24 mouse cellular contexts compared by ENCODE assay signal in the genomic region with DNA sequence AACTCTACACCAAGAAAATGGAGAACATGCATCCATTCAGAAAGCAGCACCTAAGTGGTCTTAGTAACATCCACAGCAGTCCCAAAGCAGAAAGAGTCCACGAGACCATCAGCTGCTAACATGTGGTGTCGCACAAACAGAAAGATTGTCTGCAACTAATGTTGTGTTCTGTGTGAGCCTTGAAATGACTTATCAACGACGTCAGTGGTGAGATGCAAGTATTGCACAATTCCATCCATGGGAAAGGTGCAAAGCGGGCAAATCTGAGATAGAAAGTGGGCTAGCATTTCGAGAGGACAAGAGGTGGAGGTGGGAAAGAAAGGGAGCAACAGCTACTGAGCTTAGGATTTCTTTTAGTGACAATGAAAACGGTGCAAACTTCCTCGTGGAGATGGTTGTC.
"Had no signal": no experiment of that assay in that cellular context is flagged by ENCODE, and none has a peak within 500 bp of the region (broad histone marks: within the 10 kb centered on the region; RNA-seq: fewer than 3 reads in every experiment).

No protein-coding gene starts in this region.

- H3K27me3 ChIP-seq: heart, embryonic 12.5 days; hindbrain, embryonic 12.5 days; intestine, embryonic 15.5 days; limb, embryonic 12.5 days had no signal

- H3K36me3 ChIP-seq: heart, embryonic 10.5 days; heart, embryonic 12.5 days; hindbrain, embryonic 10.5 days; hindbrain, embryonic 12.5 days; intestine, embryonic 15.5 days; limb, embryonic 10.5 days; limb, embryonic 12.5 days had no signal

- H3K4me3 ChIP-seq: gastrocnemius, adult 2 months; heart, embryonic 10.5 days; heart, embryonic 12.5 days; hindbrain, embryonic 10.5 days; hindbrain, embryonic 12.5 days; intestine, embryonic 15.5 days; layer of hippocampus, adult 2 months; left cerebral cortex, adult 2 months; limb, embryonic 10.5 days; limb, embryonic 12.5 days had no signal

- DNase-seq: gastrocnemius, adult 2 months; gastrocnemius, postnatal 10 days; gastrocnemius, postnatal 25 days; heart, adult 18-20 months; heart, postnatal 10 days; heart, postnatal 4 days; kidney, adult 18-20 months; kidney, adult 8-10 months; kidney, postnatal 10 days; kidney, postnatal 25 days; kidney, postnatal 4 days had no signal

- H3K27ac ChIP-seq: gastrocnemius, adult 2 months; heart, embryonic 10.5 days; hindbrain, embryonic 10.5 days; hindbrain, embryonic 12.5 days; hindbrain, embryonic 14.5 days; intestine, embryonic 15.5 days; layer of hippocampus, adult 2 months; left cerebral cortex, adult 2 months; limb, embryonic 10.5 days; limb, embryonic 12.5 days had no signal

- H3K9ac ChIP-seq: heart, embryonic 12.5 days; hindbrain, embryonic 12.5 days; hindbrain, embryonic 14.5 days; intestine, embryonic 15.5 days; limb, embryonic 12.5 days had no signal

- ATAC-seq: hindbrain, embryonic 16.5 days; inflammation-experienced regulatory T-cells, adult 6 months; intestine, embryonic 15.5 days; intestine, postnatal 0 days had no signal

- H3K4me2 ChIP-seq: heart, embryonic 12.5 days; hindbrain, embryonic 12.5 days; hindbrain, embryonic 14.5 days; intestine, embryonic 15.5 days; limb, embryonic 12.5 days had no signal

- H3K9me3 ChIP-seq: heart, embryonic 10.5 days; heart, embryonic 12.5 days; hindbrain, embryonic 10.5 days; hindbrain, embryonic 12.5 days; intestine, embryonic 15.5 days; limb, embryonic 10.5 days; limb, embryonic 12.5 days had no signal
